ENCODE assay signal across 18 mouse cellular contexts in genomic region chr12:73402137-73402712, GRCm38 (mm10).
DNase-seq lines count a peak whose midpoint lies in the region; ATAC-seq and TF ChIP-seq lines count a peak whose summit lies in the region.
"Had no signal": no experiment of that assay in that cellular context is flagged by ENCODE, and none has a peak within 500 bp of the region (broad histone marks: within the 10 kb centered on the region; RNA-seq: fewer than 3 reads in every experiment).

No protein-coding gene starts in this region.

- WGBS in heart, embryonic 11.5 days (ENCODE audit: insufficient replicate concordance), result 53% methylated on average over 5 of the region's 5 CpGs
- 74% methylated on average over 5 of the region's 5 CpGs for WGBS in forebrain, embryonic 15.5 days

- H3K79me2 ChIP-seq in myocyte (ENCODE audit: control insufficient read depth, insufficient read depth), result no peaks in the 10 kb centered on the region

- H3K4me2 ChIP-seq in heart, embryonic 11.5 days, result no peak overlapping the region
- H3K4me2 ChIP-seq in myocyte (ENCODE audit: low read depth), result peak overlapping the region; percentile 59
- no peak overlapping the region for H3K4me2 ChIP-seq in forebrain, embryonic 15.5 days (replicated peaks)
- H3K4me2 ChIP-seq: embryonic facial prominence, embryonic 12.5 days; hindbrain, embryonic 14.5 days; liver, embryonic 15.5 days; midbrain, embryonic 15.5 days had no signal

- peak overlapping the region; percentile 90 for H3K27ac ChIP-seq in heart, embryonic 11.5 days (ENCODE audit: low read depth, low read length)
- no peak overlapping the region for H3K27ac ChIP-seq in forebrain, embryonic 15.5 days (replicated peaks)
- H3K27ac ChIP-seq: embryonic facial prominence, embryonic 12.5 days; hindbrain, embryonic 14.5 days; kidney, postnatal 0 days; liver, embryonic 15.5 days; midbrain, embryonic 15.5 days had no signal

- 0 out of 2 replicates have a peak overlapping the region, but pooled peaks have one; percentile 39 for H3K9ac ChIP-seq in heart, embryonic 11.5 days (ENCODE audit: low read depth, low read length)
- no peak overlapping the region for H3K9ac ChIP-seq in forebrain, embryonic 15.5 days (replicated peaks)
- H3K9ac ChIP-seq: embryonic facial prominence, embryonic 12.5 days; hindbrain, embryonic 14.5 days; liver, embryonic 15.5 days; midbrain, embryonic 15.5 days had no signal

- H3K9me3 ChIP-seq in heart, embryonic 11.5 days (replicated peaks; ENCODE audit: control insufficient read depth, low read length), result no peaks in the 10 kb centered on the region
- H3K9me3 ChIP-seq in forebrain, embryonic 15.5 days, result no peaks in the 10 kb centered on the region
- H3K9me3 ChIP-seq: embryonic facial prominence, embryonic 12.5 days; liver, embryonic 15.5 days; midbrain, embryonic 15.5 days had no signal

- H3K4me1 ChIP-seq in heart, embryonic 11.5 days (ENCODE audit: control insufficient read depth, insufficient read depth, low read length), result peaks cover 32% of the 10 kb centered on the region
- H3K4me1 ChIP-seq in forebrain, embryonic 15.5 days, result no peaks in the 10 kb centered on the region
- H3K4me1 ChIP-seq: liver, embryonic 15.5 days; midbrain, embryonic 15.5 days had no signal

- no peaks in the 10 kb centered on the region for H3K27me3 ChIP-seq in heart, embryonic 11.5 days (ENCODE audit: control insufficient read depth, insufficient read depth, low read length)
- no peaks in the 10 kb centered on the region for H3K27me3 ChIP-seq in myocyte (ENCODE audit: control insufficient read depth, insufficient read depth, insufficient read length)
- H3K27me3 ChIP-seq in forebrain, embryonic 15.5 days, result no peaks in the 10 kb centered on the region
- H3K27me3 ChIP-seq: liver, embryonic 15.5 days; midbrain, embryonic 15.5 days had no signal

- H3K4me3 ChIP-seq in heart, embryonic 11.5 days (ENCODE audit: low read depth, low read length), result no peak overlapping the region
- no peak overlapping the region for H3K4me3 ChIP-seq in myocyte
- no peak overlapping the region for H3K4me3 ChIP-seq in forebrain, embryonic 15.5 days
- H3K4me3 ChIP-seq: embryonic facial prominence, embryonic 12.5 days; liver, embryonic 15.5 days; midbrain, embryonic 15.5 days had no signal

- DNase-seq in heart, adult 9 months (ENCODE audit: low spot score in 2 of 2), result no peak
- peak; percentile 30 for DNase-seq in testis, postnatal 10 days (ENCODE audit: low spot score)
- no peak for DNase-seq in testis, postnatal 14 days (ENCODE audit: low spot score)
- no peak for DNase-seq in ovary, adult 18-20 months (ENCODE audit: low spot score)
- DNase-seq: adrenal gland, postnatal 36 days; cerebellum, adult 2 months; left cerebral cortex, postnatal 4 days; right cerebral cortex, adult 18-20 months had no signal

- no peak for ATAC-seq in heart, embryonic 11.5 days (replicated peaks; ENCODE audit: insufficient number of reproducible peaks, low FRiP score, low TSS enrichment)
- ATAC-seq in forebrain, embryonic 15.5 days (replicated peaks), result no peak
- ATAC-seq: intestine, postnatal 0 days; lung, postnatal 0 days; midbrain, embryonic 15.5 days had no signal

- no peaks in the 10 kb centered on the region for H3K36me3 ChIP-seq in heart, embryonic 11.5 days (ENCODE audit: control insufficient read depth, insufficient read depth, low read length)
- H3K36me3 ChIP-seq in myocyte (ENCODE audit: control insufficient read depth, insufficient read depth), result no peaks in the 10 kb centered on the region
- no peaks in the 10 kb centered on the region for H3K36me3 ChIP-seq in forebrain, embryonic 15.5 days
- H3K36me3 ChIP-seq: embryonic facial prominence, embryonic 12.5 days; liver, embryonic 15.5 days; midbrain, embryonic 15.5 days had no signal

- no peak for TF ChIP-seq POLR2A in myocyte (IDR thresholded peaks at IDR 0.05; ENCODE audit: insufficient read length, low read depth)

- no peak overlapping the region for H3ac ChIP-seq in myocyte (ENCODE audit: control insufficient read depth, insufficient read length)

TF ChIP-seq in myocyte, 11 proteins besides CTCF, POLR2A, EP300 and RAD21:
- no peak for TF ChIP-seq TCF3 (IDR thresholded peaks at IDR 0.05; ENCODE audit: insufficient read length, low read depth)
- TF ChIP-seq USF1 (IDR thresholded peaks at IDR 0.05; ENCODE audit: low read depth), result no peak
- TF ChIP-seq MYOG (IDR thresholded peaks at IDR 0.05; ENCODE audit: control insufficient read depth in 1 of 3, insufficient read depth in 1 of 3, insufficient read length in 2 of 3, low read depth in 2 of 3), result peak in 2 of 3 experiments; percentile 40 to 45
- peak; percentile 43 to 77 (median 69) for TF ChIP-seq MYOD1 (IDR thresholded peaks at IDR 0.05; ENCODE audit: control insufficient read depth in 1 of 3, insufficient read length in 2 of 3, low read depth in 2 of 3)
- no peak for TF ChIP-seq MAX (IDR thresholded peaks at IDR 0.05; ENCODE audit: low read depth)
- no peak for TF ChIP-seq E2F4 (IDR thresholded peaks at IDR 0.05; ENCODE audit: insufficient read depth)
